Mouse (Mus musculus) brown adipose tissue, adult 24 weeks (tissue): ENCODE results near the gene Adamtsl2. TPM values are rescaled to one million over a fixed set of nuclear protein-coding genes. Genes with fewer than 3 reads are reported as not detected.

Source experiments
- H3K27ac ChIP-seq: fragments of 200-500 bp; replicated peaks from 2 replicates; pipeline ENCODE4 v1.5.1; 2012; ENCODE audit warnings: low read depth, mild to moderate bottlenecking, low read length
- H3K4me1 ChIP-seq: fragments of 200-500 bp; 2 replicates; pipeline ENCODE4 v1.6.1; 2012; ENCODE audit warnings: low read length, mixed read lengths; ENCODE audit not compliant: control insufficient read depth, insufficient read depth, insufficient read length
- H3K4me3 ChIP-seq: fragments of 200-500 bp; 2 replicates; pipeline ENCODE4 v1.5.1; 2012; ENCODE audit warnings: low read depth, mild to moderate bottlenecking, low read length, moderate library complexity; ENCODE audit not compliant: insufficient read depth
- polyA plus RNA-seq: library from polyadenylated mRNA; stranded (reverse); fragments of >200 nt; gene quantifications from 2 replicates; pipeline ENCODE4 v1.2.4, GENCODE M21; 2012; ENCODE audit not compliant: missing spikeins, insufficient read depth, insufficient read length

Gene Adamtsl2
- polyA plus RNA-seq, 1 experiment: not detected

- Histone ChIP-seq H3K4me3 (no peak overlapping the region), H3K27ac (peak overlapping the region; percentile 74), H3K4me1 (peaks cover 18% of the 10 kb centered on the region)
These were observed 40.6 kb downstream of the Adamtsl2 start for GRCm38 (mm10) chr2:27119766-27120165.

GRCm38 (mm10) chr2:27120241-27120641, 41.1 kb downstream of the Adamtsl2 start:
- H3K4me1 ChIP-seq: peaks cover 18% of the 10 kb centered on the region
- H3K4me3 ChIP-seq: no peak overlapping the region
- peak overlapping the region; percentile 74 for H3K27ac ChIP-seq

GRCm38 (mm10) chr2:27121626-27122355, 42.6 kb downstream of the Adamtsl2 start:
- Histone ChIP-seq H3K27ac (no peak overlapping the region), H3K4me1 (peaks cover 18% of the 10 kb centered on the region)

GRCm38 (mm10) chr2:27122578-27122977, 43.4 kb downstream of the Adamtsl2 start:
- peaks cover 18% of the 10 kb centered on the region for H3K4me1 ChIP-seq
- H3K4me3 ChIP-seq: no peak overlapping the region
- H3K27ac ChIP-seq: no peak overlapping the region

More at GRCm38 (mm10) chr2:27121626-27122355, 42.6 kb downstream of the Adamtsl2 start:
- no peak overlapping the region for H3K4me3 ChIP-seq

GRCm38 (mm10) chr2:27123121-27123520, 43.9 kb downstream of the Adamtsl2 start:
- Histone ChIP-seq H3K4me3 (no peak overlapping the region), H3K27ac (no peak overlapping the region), H3K4me1 (peaks cover 18% of the 10 kb centered on the region)

GRCm38 (mm10) chr2:27125979-27126378, 46.8 kb downstream of the Adamtsl2 start:
- Histone ChIP-seq H3K4me3 (no peak overlapping the region), H3K4me1 (0 out of 2 replicates have a peak, but pooled peaks cover 6% of the 10 kb centered on the region), H3K27ac (no peak overlapping the region)

- 0 out of 2 replicates have a peak, but pooled peaks cover 5% of the 10 kb centered on the region for H3K4me1 ChIP-seq
- H3K4me3 ChIP-seq: no peak overlapping the region
- no peak overlapping the region for H3K27ac ChIP-seq
These were observed 47.3 kb downstream of the Adamtsl2 start for GRCm38 (mm10) chr2:27126496-27126895.

- Histone ChIP-seq H3K27ac (no peak overlapping the region), H3K4me3 (no peak overlapping the region)
These were observed 49.8 kb downstream of the Adamtsl2 start for GRCm38 (mm10) chr2:27128990-27129389.

GRCm38 (mm10) chr2:27135935-27136334, 56.8 kb downstream of the Adamtsl2 start:
- H3K27ac ChIP-seq: no peak overlapping the region
- H3K4me1 ChIP-seq: no peaks in the 10 kb centered on the region
- no peak overlapping the region for H3K4me3 ChIP-seq

More at GRCm38 (mm10) chr2:27128990-27129389, 49.8 kb downstream of the Adamtsl2 start:
- no peaks in the 10 kb centered on the region for H3K4me1 ChIP-seq

GRCm38 (mm10) chr2:27136336-27136735, 57.2 kb downstream of the Adamtsl2 start:
- Histone ChIP-seq H3K27ac (no peak overlapping the region), H3K4me3 (no peak overlapping the region), H3K4me1 (no peaks in the 10 kb centered on the region)

GRCm38 (mm10) chr2:27136789-27137188, 57.6 kb downstream of the Adamtsl2 start:
- Histone ChIP-seq H3K27ac (no peak overlapping the region), H3K4me1 (no peaks in the 10 kb centered on the region), H3K4me3 (no peak overlapping the region)

- H3K4me1 ChIP-seq: no peaks in the 10 kb centered on the region
- H3K4me3 ChIP-seq: no peak overlapping the region
- no peak overlapping the region for H3K27ac ChIP-seq
These were observed 59.2 kb downstream of the Adamtsl2 start for GRCm38 (mm10) chr2:27138356-27138755.

GRCm38 (mm10) chr2:27141950-27142693, 62.9 kb downstream of the Adamtsl2 start, which contains the start of gene Fam163b:
Fam163b (minus strand) TSS chr2:27142491.
- no peaks in the 10 kb centered on the region for H3K4me1 ChIP-seq
- H3K27ac ChIP-seq: no peak within 1 kb of the TSS
- H3K4me3 ChIP-seq: no peak within 1 kb of the TSS

GRCm38 (mm10) chr2:27144957-27145356, 65.8 kb downstream of the Adamtsl2 start:
- Histone ChIP-seq H3K27ac (no peak overlapping the region), H3K4me1 (no peaks in the 10 kb centered on the region), H3K4me3 (no peak overlapping the region)

GRCm38 (mm10) chr2:27146840-27147239, 67.7 kb downstream of the Adamtsl2 start:
- H3K4me1 ChIP-seq: no peaks in the 10 kb centered on the region
- no peak overlapping the region for H3K4me3 ChIP-seq
- H3K27ac ChIP-seq: no peak overlapping the region
